Mouse (Mus musculus): ENCODE results near the gene Cnnm4.

Cnnm4 gene

DNA sequence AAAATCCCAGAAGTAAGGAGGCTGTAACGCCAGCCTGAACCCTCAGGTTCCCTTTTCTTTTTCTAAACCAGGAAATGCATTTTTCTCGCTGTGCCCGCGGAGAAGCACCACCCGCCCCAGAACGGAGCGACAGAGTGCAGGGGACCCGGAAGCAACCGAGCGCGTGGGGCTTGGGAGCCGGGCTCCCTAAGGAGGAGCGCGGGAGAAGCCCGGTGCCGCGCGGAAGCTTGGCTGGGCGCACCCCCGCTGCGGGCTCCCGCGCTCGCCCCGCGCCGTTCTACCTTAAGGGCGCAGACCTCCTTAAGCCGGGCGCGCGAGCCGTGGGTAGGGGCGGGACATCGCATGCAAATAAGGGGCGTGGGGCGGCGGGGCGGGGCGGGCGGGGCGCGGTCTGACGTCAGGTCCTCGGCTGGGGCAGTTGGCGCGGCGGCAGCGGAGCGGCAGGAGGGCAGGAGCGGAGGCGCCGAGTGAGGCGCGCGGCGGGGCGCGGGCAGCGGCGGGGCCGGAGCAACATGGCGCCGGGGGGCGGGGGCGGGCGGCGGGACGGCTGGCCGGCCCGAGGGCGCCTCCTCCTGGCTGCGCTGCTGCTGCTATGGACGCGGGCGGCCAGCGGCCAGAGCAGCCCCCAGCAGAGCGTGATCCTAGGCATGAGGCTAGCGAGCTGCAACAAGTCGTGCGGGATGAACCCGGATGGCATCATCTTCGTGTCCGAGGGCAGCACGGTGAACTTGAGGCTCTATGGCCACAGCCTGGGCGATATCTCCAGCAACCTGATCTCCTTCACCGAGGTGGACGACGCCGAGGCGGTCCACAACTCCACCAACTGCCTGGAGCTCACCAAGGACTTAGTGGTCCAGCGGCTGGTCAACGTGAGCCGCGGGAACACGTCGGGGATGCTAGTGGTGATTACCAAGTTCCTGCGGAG lies at the start of gene Cnnm4:
Gene Cnnm4 (plus strand): TSS at position 440 of the 925 bp plus-strand sequence.
- ATAC-seq (ENCODE audit: insufficient number of reproducible peaks, low FRiP score, low TSS enrichment), result peak; percentile 63

- ATAC-seq (ENCODE audit: insufficient number of reproducible peaks, low FRiP score, low TSS enrichment), result no peak
These were observed 41.9 kb upstream of the Cnnm4 start for GRCm38 (mm10) chr1:36429511-36429910.

DNA sequence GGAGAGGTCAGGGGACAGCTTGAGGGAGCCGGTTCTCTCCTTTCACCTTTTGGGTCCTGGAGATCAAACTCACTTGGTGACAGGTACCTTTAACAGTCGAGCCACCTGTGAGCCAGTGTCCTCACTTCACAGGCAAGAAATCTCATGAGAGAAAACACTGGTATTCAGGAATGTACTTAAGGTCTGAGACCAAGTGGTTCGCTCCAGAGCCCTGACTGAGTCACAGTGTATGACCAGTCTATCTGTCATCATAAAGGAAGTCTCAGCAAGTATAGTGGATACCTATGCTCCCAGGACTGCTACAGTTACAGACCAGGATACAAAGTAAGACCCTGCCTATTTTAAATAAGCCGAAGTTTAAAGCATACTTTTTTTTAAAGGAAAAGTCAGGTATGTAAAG lies 38.4 kb upstream of the Cnnm4 start:
- no peak for ATAC-seq (ENCODE audit: insufficient number of reproducible peaks, low FRiP score, low TSS enrichment)

- no peak for ATAC-seq (ENCODE audit: insufficient number of reproducible peaks, low FRiP score, low TSS enrichment)
These were observed 37.8 kb upstream of the Cnnm4 start for GRCm38 (mm10) chr1:36433616-36434015.

GRCm38 (mm10) chr1:36435071-36435470 lies 36.3 kb upstream of the Cnnm4 start:
- ATAC-seq (ENCODE audit: insufficient number of reproducible peaks, low FRiP score, low TSS enrichment), result no peak

DNA sequence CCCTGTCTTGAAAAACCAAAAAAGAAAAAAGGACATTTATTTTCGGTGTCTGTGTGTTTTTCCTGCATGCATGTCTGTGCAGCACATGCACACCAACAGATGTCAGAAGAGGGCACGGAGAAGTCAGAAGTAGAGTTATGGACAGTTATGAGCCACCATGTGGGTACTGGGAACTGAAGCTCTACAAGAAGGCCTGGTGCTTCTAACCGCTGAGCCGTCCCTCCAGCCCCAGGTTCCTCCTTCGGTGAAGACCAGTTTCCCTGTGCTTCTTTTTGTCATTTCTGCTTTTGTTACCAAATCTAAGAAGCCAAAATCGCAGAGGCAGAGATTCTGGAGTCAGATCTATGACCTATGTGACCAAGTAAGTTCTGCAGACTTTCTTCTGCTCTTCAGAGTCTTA lies 34.9 kb upstream of the Cnnm4 start:
- no peak for ATAC-seq (ENCODE audit: insufficient number of reproducible peaks, low FRiP score, low TSS enrichment)

DNA sequence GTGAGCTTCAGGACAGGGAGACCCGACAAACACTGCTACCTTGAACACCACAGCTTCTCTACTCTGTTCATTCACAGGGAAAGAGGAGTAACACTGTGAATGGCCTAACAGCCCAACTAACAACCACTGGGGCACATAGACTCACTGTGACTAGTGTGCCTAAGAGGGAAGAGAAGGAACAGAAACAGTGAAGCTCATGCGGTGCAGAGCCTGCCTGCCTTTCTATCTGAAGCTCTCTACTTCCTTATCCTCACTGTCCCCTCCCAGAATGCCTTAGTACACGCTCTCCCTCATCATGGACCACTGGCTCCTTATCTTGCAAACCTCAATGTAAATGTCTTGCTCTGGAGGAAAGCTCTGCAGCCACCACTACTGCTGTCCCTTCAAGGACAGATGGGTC lies 34.2 kb upstream of the Cnnm4 start:
- ATAC-seq (ENCODE audit: insufficient number of reproducible peaks, low FRiP score, low TSS enrichment), result no peak

DNA sequence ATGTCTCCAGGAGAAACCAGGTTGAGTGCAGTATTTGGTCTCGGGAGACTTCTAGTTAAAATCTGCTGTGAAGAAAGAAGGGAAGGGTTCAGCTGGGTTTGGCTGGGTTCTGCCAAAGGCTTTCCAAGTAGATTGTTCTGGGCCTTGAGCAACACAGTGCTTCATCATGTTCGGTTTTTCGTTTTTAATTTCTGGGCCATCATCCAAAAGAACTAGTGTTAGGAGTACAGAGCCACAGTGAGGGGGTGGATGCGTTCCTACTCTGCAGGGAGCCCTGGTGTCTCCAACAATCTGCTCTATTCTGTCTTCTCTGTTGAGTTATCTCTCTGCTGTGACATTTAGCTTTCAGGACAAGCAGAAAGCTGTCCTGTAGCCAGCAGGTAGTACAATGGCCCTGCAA lies 30.3 kb upstream of the Cnnm4 start:
- 0 out of 2 replicates have a peak, but pooled peaks have one; percentile 27 for ATAC-seq (ENCODE audit: insufficient number of reproducible peaks, low FRiP score, low TSS enrichment)

- peak; percentile 98 for ATAC-seq (ENCODE audit: insufficient number of reproducible peaks, low FRiP score, low TSS enrichment)
These were observed 26.7 kb upstream of the Cnnm4 start, which contains the start of gene Lman2l for GRCm38 (mm10) chr1:36444471-36445464. Gene Lman2l, minus strand, starts transcription at chr1:36445271.

GRCm38 (mm10) chr1:36445508-36445907 lies 25.9 kb upstream of the Cnnm4 start:
- no peak for ATAC-seq (ENCODE audit: insufficient number of reproducible peaks, low FRiP score, low TSS enrichment)

GRCm38 (mm10) chr1:36446106-36446824 lies 25.2 kb upstream of the Cnnm4 start:
- ATAC-seq (ENCODE audit: insufficient number of reproducible peaks, low FRiP score, low TSS enrichment), result no peak

DNA sequence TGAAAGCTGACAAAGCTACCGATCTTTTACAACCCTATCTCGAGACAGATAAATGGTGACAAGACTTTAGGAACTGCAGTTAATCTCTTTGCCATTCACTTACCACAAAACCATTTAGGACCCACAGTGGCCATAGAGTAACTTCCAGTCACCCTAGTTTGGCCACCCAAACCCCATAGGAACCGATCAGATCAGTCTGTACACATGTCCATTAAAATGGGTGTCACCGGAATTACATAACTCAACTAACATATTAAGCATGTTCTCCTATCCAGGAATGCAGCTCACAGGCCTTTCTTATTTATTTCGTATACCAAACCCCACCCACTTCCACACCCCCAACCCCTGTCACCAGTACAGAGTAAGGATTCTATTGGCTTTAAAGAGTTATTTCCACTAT lies 24.6 kb upstream of the Cnnm4 start:
- no peak for ATAC-seq (ENCODE audit: insufficient number of reproducible peaks, low FRiP score, low TSS enrichment)

- no peak for ATAC-seq (ENCODE audit: insufficient number of reproducible peaks, low FRiP score, low TSS enrichment)
These were observed 17.2 kb upstream of the Cnnm4 start for GRCm38 (mm10) chr1:36454055-36454815.

DNA sequence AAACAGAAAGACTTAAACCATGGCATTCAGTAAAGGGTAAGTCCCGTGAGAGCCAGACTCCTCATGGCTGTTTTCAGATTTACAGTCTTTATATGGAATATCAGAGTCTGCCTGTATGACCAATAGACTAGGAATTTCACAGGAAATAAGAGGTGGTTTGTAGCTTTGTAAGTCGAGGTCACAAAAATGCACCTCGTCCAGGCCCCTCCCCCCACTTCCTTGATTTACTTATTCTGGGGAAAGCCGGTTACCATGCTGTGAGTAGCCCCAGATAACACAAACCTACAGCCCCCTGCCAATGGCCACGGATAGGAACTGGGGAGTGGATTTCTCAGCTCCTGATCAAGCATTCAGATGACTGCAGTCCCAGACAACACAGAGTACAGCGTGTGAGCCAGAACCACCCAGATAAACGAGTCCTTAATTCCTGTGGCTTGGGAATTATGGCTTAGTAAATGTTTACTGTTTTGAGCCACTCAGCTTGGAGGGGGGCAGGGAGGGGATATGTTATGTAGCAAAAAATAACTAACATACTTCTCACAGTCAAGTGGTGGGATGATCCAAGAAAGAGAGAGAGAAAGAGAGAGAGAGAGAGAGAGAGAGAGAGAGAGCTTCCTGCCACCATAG lies 13.9 kb upstream of the Cnnm4 start:
- ATAC-seq (ENCODE audit: insufficient number of reproducible peaks, low FRiP score, low TSS enrichment), result no peak

DNA sequence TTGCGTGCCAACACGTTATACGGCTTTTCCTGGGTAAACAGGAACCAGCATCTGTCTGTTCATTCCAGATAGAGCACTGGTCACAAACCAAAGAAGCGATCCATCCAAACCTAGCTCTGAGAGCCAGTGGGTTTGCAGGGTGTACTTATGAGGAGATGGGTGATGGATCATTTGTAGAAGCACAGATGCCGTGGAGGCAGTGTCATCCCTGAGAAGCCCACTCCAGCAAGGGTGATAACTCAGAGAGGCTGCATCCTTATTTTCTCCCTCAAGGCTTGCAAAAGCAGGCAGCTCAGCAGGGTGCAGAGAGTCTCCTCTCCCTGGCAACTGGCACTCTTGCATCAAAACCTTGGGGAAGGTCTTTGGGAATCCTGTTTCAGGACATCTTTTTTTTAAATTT lies 13.3 kb upstream of the Cnnm4 start:
- ATAC-seq (ENCODE audit: insufficient number of reproducible peaks, low FRiP score, low TSS enrichment), result no peak

DNA sequence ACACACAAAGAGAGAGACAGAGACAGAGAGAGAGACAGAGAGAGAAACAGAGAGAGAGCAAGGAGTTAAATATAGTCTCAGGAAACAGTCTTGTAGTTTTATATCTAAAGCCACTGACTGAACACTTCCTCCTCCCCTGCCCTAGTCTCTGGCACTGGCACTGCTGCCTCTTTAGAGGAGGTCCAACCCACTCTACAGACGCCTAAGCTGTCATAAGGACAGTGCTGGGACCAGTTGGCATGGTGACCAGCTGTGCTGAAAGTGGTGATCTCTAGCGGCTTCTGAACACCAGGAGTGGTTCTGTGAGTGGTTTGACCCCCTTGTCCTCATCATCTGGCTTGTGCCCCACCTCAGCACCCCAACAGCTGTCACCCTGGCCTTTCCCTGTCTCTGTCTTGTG lies 9.6 kb upstream of the Cnnm4 start:
- no peak for ATAC-seq (ENCODE audit: insufficient number of reproducible peaks, low FRiP score, low TSS enrichment)

DNA sequence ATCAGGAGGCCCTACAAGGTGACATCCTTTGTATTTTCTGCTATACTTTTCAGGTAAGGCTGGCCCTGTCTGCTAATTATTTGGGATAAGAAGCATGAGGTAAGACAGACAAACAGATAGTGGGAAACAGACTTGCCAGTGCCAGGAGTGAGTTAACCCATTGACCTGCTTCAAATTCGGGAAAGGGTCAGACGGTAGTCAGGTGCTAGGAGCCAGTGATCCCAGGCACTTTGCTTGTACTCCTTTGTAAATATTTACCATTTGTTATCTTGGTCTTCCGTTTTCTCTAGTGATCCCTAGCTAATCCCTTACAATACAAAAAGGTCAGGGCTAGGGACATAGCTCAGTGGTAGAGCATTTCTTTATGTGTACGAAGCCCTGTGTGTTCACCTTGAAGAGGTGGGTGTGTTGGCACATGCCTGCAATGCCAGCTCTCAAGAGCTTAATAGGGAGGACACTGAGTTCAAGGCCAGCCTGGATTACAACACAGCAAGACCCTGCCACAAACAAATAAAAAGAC lies 5.7 kb upstream of the Cnnm4 start:
- ATAC-seq (ENCODE audit: insufficient number of reproducible peaks, low FRiP score, low TSS enrichment), result no peak

GRCm38 (mm10) chr1:36467446-36467845 lies 4.0 kb upstream of the Cnnm4 start:
- no peak for ATAC-seq (ENCODE audit: insufficient number of reproducible peaks, low FRiP score, low TSS enrichment)
